In genomic region chr14:86239090-86239489, GRCm38 (mm10) we compare ENCODE assay signal across 19 mouse cellular contexts.
A peak's percentile ranks its signal among the peaks of the same experiment; 100 is the strongest.
DNase-seq lines count a peak whose midpoint lies in the region; ATAC-seq lines count a peak whose summit lies in the region.
"Had no signal": no experiment of that assay in that cellular context is flagged by ENCODE, and none has a peak within 500 bp of the region (broad histone marks: within the 10 kb centered on the region; RNA-seq: fewer than 3 reads in every experiment).

No protein-coding gene starts in this region.

- peak; percentile 85 for ATAC-seq in frontal cortex, adult (ENCODE audit: low TSS enrichment)
- ATAC-seq in kidney, embryonic 16.5 days (ENCODE audit: low FRiP score, low TSS enrichment): no peak
- ATAC-seq in CD4-positive, CD25-positive, alpha-beta regulatory T cell, adult 4 months: no peak

- H3K4me3 ChIP-seq in kidney, embryonic 16.5 days (ENCODE audit: low read length): no peak overlapping the region
- H3K4me3 ChIP-seq: embryonic facial prominence, embryonic 12.5 days; erythroblast, embryonic 14.5 days; hindbrain, embryonic 10.5 days; limb, embryonic 12.5 days; stomach, embryonic 15.5 days had no signal

- H3K27ac ChIP-seq in kidney, embryonic 16.5 days (ENCODE audit: low read length): no peak overlapping the region
- H3K27ac ChIP-seq: embryonic facial prominence, embryonic 12.5 days; hindbrain, embryonic 10.5 days; limb, embryonic 12.5 days; liver, embryonic 14.5 days; stomach, embryonic 15.5 days had no signal

- no peak overlapping the region for H3K4me2 ChIP-seq in kidney, embryonic 16.5 days (replicated peaks; ENCODE audit: low read depth, low read length)
- H3K4me2 ChIP-seq: embryonic facial prominence, embryonic 12.5 days; limb, embryonic 12.5 days; stomach, embryonic 15.5 days had no signal

- no peak overlapping the region for H3K9ac ChIP-seq in kidney, embryonic 16.5 days (replicated peaks; ENCODE audit: low read length)
- H3K9ac ChIP-seq: embryonic facial prominence, embryonic 12.5 days; limb, embryonic 12.5 days; liver, embryonic 14.5 days; stomach, embryonic 15.5 days had no signal

- 43% methylated on average over 2 of the region's 2 CpGs for WGBS in kidney, embryonic 16.5 days

- no peak for DNase-seq in frontal cortex, adult 2 months (ENCODE audit: extremely low spot score in 1 of 2, low spot score in 1 of 2)
- DNase-seq in kidney, postnatal 14 days: peak; percentile 2
- DNase-seq in R1 (ENCODE audit: low read depth, low spot score): peak; percentile 9
- DNase-seq in kidney, postnatal 36 days: peak; percentile 26 to 27
- DNase-seq in cerebellum, postnatal 25 days: no peak
- DNase-seq: cerebellum, adult 9-11 months; gastrocnemius, postnatal 25 days; retina, postnatal 1 day; thymus, adult 18-20 months; thymus, postnatal 4 days had no signal

- no peaks in the 10 kb centered on the region for H3K4me1 ChIP-seq in kidney, embryonic 16.5 days (ENCODE audit: insufficient read depth, low read length)
- H3K4me1 ChIP-seq: embryonic facial prominence, embryonic 12.5 days; hindbrain, embryonic 10.5 days; limb, embryonic 12.5 days; stomach, embryonic 15.5 days had no signal

- no peaks in the 10 kb centered on the region for H3K36me3 ChIP-seq in kidney, embryonic 16.5 days (ENCODE audit: insufficient read depth, low read length)
- H3K36me3 ChIP-seq: embryonic facial prominence, embryonic 12.5 days; hindbrain, embryonic 10.5 days; limb, embryonic 12.5 days; stomach, embryonic 15.5 days had no signal

- H3K9me3 ChIP-seq in kidney, embryonic 16.5 days (ENCODE audit: low read length): no peaks in the 10 kb centered on the region
- H3K9me3 ChIP-seq: embryonic facial prominence, embryonic 12.5 days; hindbrain, embryonic 10.5 days; limb, embryonic 12.5 days; stomach, embryonic 15.5 days had no signal

- H3K27me3 ChIP-seq in kidney, embryonic 16.5 days (ENCODE audit: insufficient read depth, low read length): no peaks in the 10 kb centered on the region
- H3K27me3 ChIP-seq: embryonic facial prominence, embryonic 12.5 days; limb, embryonic 12.5 days; stomach, embryonic 15.5 days had no signal

Comparison
In these comparisons a context has a peak if more than half of its experiments do, and no peak if none do; other contexts are left out.
1. DNase-seq: peak in kidney, postnatal 14 days (single experiment), R1 (single experiment) and kidney, postnatal 36 days (2 of 2); none in frontal cortex, adult 2 months (0 of 2) and cerebellum, postnatal 25 days (0 of 2).